Mouse (Mus musculus): Measurements from ENCODE around the gene Gm30191. TPM values are rescaled to one million over a fixed set of nuclear protein-coding genes. Genes with fewer than 3 reads are reported as not detected.

Gene Gm30191
- total RNA-seq, 2 experiments from 2014 or later: not detected

DNA sequence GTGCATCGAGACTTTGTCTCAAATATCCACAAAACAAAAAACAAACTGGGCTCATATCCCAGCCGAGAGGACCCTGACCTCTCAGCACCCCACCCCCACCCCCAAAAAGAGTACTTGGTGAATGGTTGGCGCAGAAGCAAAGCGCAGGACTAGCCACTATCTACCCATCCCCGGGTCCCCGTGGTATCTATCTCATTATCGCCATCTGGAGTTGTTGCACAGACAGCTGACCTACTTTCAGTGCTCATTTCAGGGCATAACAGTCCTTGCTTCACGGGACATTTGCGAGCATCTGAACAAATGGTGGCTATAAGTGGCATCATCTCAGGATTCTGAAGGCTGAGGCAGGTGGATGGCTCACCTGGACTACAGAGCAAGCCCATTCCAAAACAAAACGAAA is 8.0 kb upstream of the Gm30191 start:
- Histone ChIP-seq H3K4me3 (no peak overlapping the region), H3K27ac (no peak overlapping the region)
- no peak for TF ChIP-seq CTCF (IDR thresholded peaks at IDR 0.05)
- DNase-seq (ENCODE audit: extremely low spot score in 1 of 2, low spot score in 2 of 2): no peak
- intact Hi-C loops (cut with DNase I): no loop called here

- no peak for TF ChIP-seq CTCF (IDR thresholded peaks at IDR 0.05)
- intact Hi-C loops (cut with DNase I): loop anchor here (2.0 kb wide), 2 partner anchors 43 to 57 kb away; partner anchors contain the start of genes Cep85 and Pdik1l
- H3K4me3 ChIP-seq: no peak within 1 kb of the TSS
Observed at GRCm38 (mm10) chr4:134243516-134244250, 3.1 kb upstream of the Gm30191 start, which contains the start of gene E130218I03Rik. TSS of gene E130218I03Rik (plus strand) at chr4:134243662.

GRCm38 (mm10) chr4:134245148-134245843 is 1.4 kb upstream of the Gm30191 start, which contains the start of gene Zfp593:
TSS of gene Zfp593 (minus strand) at chr4:134245592.
- peak; percentile 95 to 97 for DNase-seq (ENCODE audit: extremely low spot score in 1 of 2, low spot score in 2 of 2)
- TF ChIP-seq CTCF (IDR thresholded peaks at IDR 0.05): peak; percentile 90
- intact Hi-C loops (cut with DNase I): loop anchor here (2.0 kb wide), 2 partner anchors 42 to 58 kb away; partner anchors contain the start of genes Cep85 and Pdik1l
- H3K27ac ChIP-seq: peak within 1 kb of the TSS; percentile 47
- H3K4me3 ChIP-seq: peak within 1 kb of the TSS; percentile 77

More at GRCm38 (mm10) chr4:134243516-134244250, 3.1 kb upstream of the Gm30191 start, which contains the start of gene E130218I03Rik:
- DNase-seq (ENCODE audit: extremely low spot score in 1 of 2, low spot score in 2 of 2): no peak
- H3K27ac ChIP-seq: no peak within 1 kb of the TSS

DNA sequence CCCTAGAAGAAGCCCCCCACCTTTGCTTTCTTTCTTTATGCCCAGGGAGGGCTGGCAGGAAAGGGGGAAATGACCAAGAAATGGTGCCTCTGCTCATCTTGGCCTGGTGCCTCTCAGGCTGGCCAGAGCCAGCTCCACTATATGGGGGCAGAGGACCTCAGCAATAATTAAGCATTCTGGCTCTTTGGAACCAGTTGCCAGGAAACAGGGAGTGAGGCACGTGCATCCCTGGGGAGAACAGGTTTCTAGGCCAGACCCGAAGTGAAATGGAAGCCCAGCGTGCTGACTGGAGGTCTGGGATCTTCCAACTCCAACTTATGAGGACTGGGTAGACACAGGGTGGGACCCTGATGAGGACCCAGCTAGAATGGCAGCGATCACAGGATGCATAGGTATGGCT is 479 bp upstream of the Gm30191 start:
- no peak for TF ChIP-seq CTCF (IDR thresholded peaks at IDR 0.05)
- Histone ChIP-seq H3K27ac (no peak overlapping the region), H3K4me3 (no peak overlapping the region)
- no peak for DNase-seq (ENCODE audit: extremely low spot score in 1 of 2, low spot score in 2 of 2)
- intact Hi-C loops (cut with DNase I): no loop called here

DNA sequence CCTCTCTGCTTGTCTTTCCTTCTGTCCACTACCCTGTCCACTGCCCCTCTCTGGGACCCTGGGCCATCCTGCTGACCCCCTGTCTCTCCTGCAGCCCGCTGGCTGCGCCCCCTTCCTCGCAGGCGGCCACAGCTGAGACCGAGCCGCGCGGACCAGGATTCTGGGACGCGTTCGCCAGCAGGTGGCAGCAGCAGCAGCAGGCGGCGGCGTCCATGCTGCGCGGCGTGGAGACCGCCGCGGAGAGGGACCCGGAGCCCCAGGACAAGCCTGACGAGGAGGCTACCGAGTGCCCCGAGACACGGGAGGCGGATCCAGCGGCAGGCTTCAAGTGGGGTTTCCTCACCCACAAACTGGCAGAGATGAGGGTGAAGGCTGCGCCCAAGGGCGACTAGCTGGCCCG is 2.9 kb downstream of the Gm30191 start:
- peak; percentile 66 to 78 for DNase-seq (ENCODE audit: extremely low spot score in 1 of 2, low spot score in 2 of 2)
- intact Hi-C loops (cut with DNase I): loop anchor here (2.0 to 10.0 kb wide), 4 partner anchors 43 to 235 kb away; no protein-coding TSS in a partner anchor
- TF ChIP-seq CTCF (IDR thresholded peaks at IDR 0.05): peak; percentile 93
- peak overlapping the region; percentile 34 for H3K4me3 ChIP-seq
- H3K27ac ChIP-seq: no peak overlapping the region

- DNase-seq (ENCODE audit: extremely low spot score in 1 of 2, low spot score in 2 of 2): no peak
- Histone ChIP-seq H3K4me3 (peak overlapping the region; percentile 44), H3K27ac (no peak overlapping the region)
- no peak for TF ChIP-seq CTCF (IDR thresholded peaks at IDR 0.05)
- intact Hi-C loops (cut with DNase I): loop anchor here (10.0 kb wide), 1 partner anchor 234 kb away; no protein-coding TSS in a partner anchor
Observed at GRCm38 (mm10) chr4:134250116-134250929, 3.6 kb downstream of the Gm30191 start.

GRCm38 (mm10) chr4:134250930-134251240 is 4.2 kb downstream of the Gm30191 start:
- no peak for DNase-seq (ENCODE audit: extremely low spot score in 1 of 2, low spot score in 2 of 2)
- peak overlapping the region; percentile 55 for H3K27ac ChIP-seq
- intact Hi-C loops (cut with DNase I): loop anchor here (10.0 kb wide), 1 partner anchor 234 kb away; no protein-coding TSS in a partner anchor
- TF ChIP-seq CTCF (IDR thresholded peaks at IDR 0.05): no peak
- peak overlapping the region; percentile 44 for H3K4me3 ChIP-seq

GRCm38 (mm10) chr4:134251241-134252130 is 4.8 kb downstream of the Gm30191 start:
- intact Hi-C loops (cut with DNase I): loop anchor here (10.0 kb wide), 1 partner anchor 233 kb away; no protein-coding TSS in a partner anchor
- DNase-seq (ENCODE audit: extremely low spot score in 1 of 2, low spot score in 2 of 2): peak; percentile 56 to 58
- H3K27ac ChIP-seq: peak overlapping the region; percentile 55
- no peak for TF ChIP-seq CTCF (IDR thresholded peaks at IDR 0.05)
- peak overlapping the region; percentile 44 for H3K4me3 ChIP-seq

GRCm38 (mm10) chr4:134252131-134252910 is 5.6 kb downstream of the Gm30191 start:
- Histone ChIP-seq H3K4me3 (peak overlapping the region; percentile 44), H3K27ac (peak overlapping the region; percentile 69)
- DNase-seq (ENCODE audit: extremely low spot score in 1 of 2, low spot score in 2 of 2): no peak
- TF ChIP-seq CTCF (IDR thresholded peaks at IDR 0.05): no peak
- intact Hi-C loops (cut with DNase I): loop anchor here (10.0 kb wide), 1 partner anchor 232 kb away; no protein-coding TSS in a partner anchor

All from left cerebral cortex, adult 2 months (tissue).